Mouse (Mus musculus): ENCODE results near the gene Ttc7b.

GRCm38 (mm10) chr12:100538445-100539157 is 18.0 kb upstream of the Ttc7b start:
- TF ChIP-seq GATA1 (IDR thresholded peaks at IDR 0.05; ENCODE audit: low read length) (no peak), TAL1 (IDR thresholded peaks at IDR 0.05; ENCODE audit: low read length) (no peak)

Data from erythroblast, embryonic 14.5 days (primary cell).